Mouse (Mus musculus) c-Kit-negative CD71-positive TER-119-positive erythroid progenitor cells, embryonic 14.5 days (primary cell): ENCODE measurements around the gene Ism1.

Experiments
- DNase-seq: peaks from one replicate; pipeline ENCODE4 v3.0.0-alpha.2; 2013; ENCODE audit warnings: low read depth, low spot score

Ism1 gene

GRCm38 (mm10) chr2:139677809-139678274 lies at the start of gene Ism1:
TSS of gene Ism1 (plus strand) at chr2:139678178.
- no peak for DNase-seq

GRCm38 (mm10) chr2:139628731-139629130 lies 49.2 kb upstream of the Ism1 start:
- DNase-seq: no peak

DNA sequence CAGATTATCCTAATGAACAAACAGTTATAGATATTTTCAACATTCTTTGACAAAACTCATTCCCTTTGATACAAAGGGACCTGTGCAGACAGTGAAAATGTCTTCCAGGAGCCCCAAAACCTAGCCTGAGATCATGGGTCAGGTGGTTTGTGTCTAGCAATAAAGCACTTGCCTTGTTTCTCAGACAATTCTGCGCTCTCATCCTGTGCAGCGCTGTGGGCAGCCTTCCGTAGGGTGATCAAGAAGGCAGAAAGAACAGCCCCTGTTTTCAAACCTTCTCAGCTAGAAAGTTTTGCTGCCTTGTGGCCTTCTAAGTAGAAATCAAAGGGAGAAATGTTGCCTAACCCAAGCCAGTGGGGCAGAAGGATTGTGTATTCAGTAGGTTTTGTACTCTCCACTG lies 48.3 kb upstream of the Ism1 start:
- DNase-seq: no peak

DNA sequence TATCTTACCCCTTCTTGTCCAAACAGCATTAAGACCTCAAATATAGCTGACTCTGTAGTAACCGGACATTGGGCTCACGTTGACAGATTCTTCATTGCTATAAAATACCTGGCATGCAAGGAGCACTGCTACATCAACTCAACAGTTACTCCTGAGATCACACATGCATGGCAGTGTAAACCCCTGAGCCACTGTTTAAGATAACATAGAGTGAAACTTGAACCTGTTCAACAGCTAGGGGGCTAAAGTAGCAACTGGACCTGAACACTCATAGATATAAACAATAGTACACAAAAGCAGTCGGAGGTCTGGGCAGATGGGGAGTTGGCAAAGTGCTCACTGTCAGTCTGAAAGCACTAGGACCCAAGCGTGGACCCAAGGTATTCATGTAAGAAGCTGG lies 43.5 kb upstream of the Ism1 start:
- no peak for DNase-seq

- no peak for DNase-seq
Observed at GRCm38 (mm10) chr2:139637861-139638260, 40.1 kb upstream of the Ism1 start.

- no peak for DNase-seq
Observed at GRCm38 (mm10) chr2:139641757-139642385, 36.1 kb upstream of the Ism1 start.

DNA sequence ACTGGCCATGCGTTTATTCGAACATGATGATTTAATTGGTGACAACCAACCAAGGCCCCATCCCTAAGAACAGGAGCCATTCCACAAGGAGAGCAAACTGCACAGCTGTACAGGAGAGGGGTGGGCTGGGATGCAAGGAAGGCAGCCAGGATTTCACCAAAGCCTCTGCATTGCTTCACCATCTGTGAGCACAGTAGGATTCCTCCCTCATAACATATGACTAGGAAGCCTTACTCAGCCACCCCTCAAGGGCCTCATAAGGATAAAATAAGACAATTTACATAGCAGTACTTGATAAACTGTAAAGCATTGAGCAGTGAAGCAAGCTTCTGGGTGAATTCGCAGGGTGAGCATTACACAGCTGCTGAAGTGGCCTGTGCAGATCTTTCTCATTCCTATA lies 28.5 kb upstream of the Ism1 start:
- no peak for DNase-seq

- no peak for DNase-seq
Observed at GRCm38 (mm10) chr2:139656750-139657149, 21.2 kb upstream of the Ism1 start.

- no peak for DNase-seq
Observed at GRCm38 (mm10) chr2:139671838-139672237, 6.1 kb upstream of the Ism1 start.

GRCm38 (mm10) chr2:139672371-139672770 lies 5.6 kb upstream of the Ism1 start:
- DNase-seq: no peak

DNA sequence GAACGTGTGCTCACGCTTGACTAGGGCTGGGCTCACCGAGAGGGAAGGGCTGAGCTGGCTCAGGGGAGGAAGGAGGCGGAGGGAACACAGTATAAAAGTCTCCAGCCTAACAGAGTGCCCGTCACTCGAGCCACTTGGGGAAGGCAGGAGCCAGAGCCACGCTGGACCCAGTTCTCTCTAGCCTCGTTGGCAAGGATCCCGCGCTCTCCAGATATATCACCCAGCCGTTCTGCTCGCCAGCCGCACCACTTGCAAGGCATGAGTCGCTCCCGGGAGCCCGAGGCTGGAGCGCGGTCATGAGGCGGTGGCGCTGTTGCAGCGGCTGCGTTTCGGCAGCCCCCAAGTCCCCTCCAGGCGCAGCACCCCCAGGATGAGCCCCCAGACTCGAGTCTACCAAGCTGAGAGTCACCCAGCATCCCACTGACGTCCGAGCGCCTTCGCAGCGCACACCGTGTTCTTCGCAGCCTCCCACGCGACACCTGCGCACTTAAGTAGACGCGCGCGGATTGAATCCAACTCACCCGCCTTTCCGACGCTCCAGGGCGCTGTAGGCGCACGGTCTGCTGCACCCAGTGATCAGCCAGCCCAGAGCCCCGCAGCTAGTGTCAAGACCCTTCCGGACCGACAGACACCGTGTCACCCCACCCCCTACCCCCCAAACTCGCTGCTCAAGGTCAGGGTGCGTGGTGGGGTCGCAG lies 764 bp upstream of the Ism1 start:
- no peak for DNase-seq

- no peak for DNase-seq
Observed at GRCm38 (mm10) chr2:139678275-139679140, 530 bp downstream of the Ism1 start.

DNA sequence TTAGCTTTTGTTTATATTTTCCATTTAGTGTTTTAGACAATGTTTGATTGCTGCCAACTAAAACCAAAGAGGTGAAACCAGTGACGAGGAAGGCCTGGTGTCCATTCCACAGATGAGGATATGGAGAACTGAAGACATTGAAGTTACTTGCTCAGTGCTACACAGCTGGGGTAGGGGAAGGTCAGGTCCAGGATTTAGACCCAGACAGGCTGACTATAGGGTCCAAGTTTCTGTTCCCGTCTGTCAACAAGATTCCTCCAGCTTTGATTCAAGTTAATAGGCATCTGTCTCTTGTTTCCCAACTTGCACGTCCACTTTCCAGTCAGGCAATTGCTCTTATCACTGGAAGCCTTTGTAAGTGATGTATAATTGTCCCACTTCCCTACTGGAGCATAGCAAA lies 4.6 kb downstream of the Ism1 start:
- no peak for DNase-seq

DNA sequence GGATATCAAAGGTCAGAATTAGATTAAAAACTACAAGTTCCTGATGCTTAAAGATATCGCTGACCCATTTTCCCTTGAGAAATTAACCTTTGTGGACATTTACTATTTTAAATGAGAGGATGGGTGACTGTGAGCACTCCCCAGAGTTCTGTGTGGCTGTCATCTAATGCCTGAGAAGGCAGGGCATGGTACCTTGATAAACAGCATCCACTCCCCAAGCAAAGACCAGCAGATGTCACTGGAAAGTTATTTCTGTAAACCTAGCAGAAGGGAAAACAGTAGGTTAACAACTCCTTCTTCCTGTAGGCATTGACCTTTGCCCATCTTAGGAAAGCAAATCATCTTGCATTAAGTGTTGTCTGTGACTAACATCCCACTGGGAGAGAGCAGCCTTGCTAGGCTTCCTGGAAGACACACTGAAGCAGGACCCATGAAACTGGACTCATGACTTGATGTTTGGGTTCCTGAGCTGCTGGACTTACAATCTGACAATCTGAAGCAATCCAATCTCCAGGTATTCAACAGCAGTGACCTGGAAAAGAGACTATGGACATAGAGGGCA lies 11.5 kb downstream of the Ism1 start:
- no peak for DNase-seq

GRCm38 (mm10) chr2:139693521-139693920 lies 15.5 kb downstream of the Ism1 start:
- DNase-seq: no peak

DNA sequence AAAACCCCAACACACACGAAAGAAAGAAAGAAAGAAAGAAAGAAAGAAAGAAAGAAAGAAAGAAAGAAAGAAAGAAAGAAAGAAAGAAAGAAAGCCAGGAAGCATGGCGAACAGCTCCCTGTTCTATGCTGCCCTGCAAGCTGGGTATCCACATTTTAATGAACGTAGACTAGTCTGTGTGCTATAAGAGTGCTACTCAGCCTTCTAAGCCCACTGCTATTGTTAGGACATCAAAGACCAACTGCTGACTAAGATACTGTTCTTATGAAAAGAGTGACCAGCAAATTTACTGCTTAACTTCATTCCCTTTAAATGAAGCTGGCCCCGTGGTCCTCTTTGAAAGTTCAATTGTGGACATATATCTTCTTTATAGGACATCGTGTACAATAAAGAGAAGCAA lies 16.7 kb downstream of the Ism1 start:
- DNase-seq: no peak

GRCm38 (mm10) chr2:139696578-139696977 lies 18.6 kb downstream of the Ism1 start:
- DNase-seq: no peak

DNA sequence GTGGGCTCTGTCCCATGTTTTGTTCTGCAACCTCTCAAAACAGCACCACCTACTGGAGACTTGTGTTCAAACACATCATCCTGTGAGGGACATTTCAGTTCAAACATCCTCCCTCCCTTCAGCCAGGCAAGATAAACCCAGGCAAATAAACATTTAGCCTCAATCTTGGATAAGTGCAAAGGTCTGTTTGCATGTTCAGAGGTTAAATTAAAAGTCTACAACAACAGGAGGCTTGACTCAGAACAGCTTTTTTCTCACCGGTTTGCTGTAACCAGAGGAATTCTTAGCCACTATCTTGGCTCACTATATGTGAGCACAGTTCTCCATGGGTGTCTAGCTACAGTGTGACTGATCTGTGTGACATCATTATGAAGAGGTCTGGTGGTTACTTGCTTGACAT lies 22.6 kb downstream of the Ism1 start:
- no peak for DNase-seq

DNA sequence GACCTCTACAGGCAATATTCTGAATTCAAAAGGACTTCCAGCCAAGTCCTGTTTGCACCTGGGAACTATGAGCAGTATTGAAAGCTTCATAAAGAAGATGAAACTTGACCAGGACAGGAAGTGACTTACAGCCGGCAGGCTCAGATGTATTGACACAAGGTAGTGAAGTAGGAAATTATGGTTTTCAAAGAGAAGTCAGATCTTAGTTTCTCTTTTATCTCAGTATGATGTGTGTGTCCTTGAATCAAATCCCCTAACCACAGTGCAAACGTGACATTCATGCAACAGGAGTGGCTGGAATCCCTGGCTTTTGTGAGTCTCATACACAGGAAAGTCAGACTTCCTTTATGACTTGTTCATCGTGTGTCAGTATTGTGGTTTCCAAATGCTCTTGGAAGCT lies 27.0 kb downstream of the Ism1 start:
- no peak for DNase-seq

- DNase-seq: no peak
Observed at GRCm38 (mm10) chr2:139708194-139708899, 30.4 kb downstream of the Ism1 start.

GRCm38 (mm10) chr2:139711640-139712039 lies 33.7 kb downstream of the Ism1 start:
- DNase-seq: no peak

DNA sequence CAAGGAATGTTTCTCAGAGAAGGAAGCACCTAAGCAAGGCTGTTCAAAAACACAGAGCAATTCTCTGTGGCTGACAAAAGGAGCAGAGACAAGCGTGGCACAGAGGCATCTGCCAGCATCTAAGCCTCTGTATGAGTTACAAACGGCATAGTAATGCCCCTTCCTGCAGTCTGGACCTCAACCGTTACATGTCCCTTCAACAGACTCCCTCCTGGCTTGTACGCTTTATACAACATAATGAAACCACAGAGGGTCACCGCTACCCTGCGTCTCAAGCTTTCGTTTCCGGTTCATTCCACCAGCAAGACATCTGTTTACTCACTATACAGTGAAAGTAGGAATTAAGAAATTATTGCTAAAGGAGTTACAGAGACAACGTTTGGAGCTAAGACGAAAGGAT lies 34.1 kb downstream of the Ism1 start:
- DNase-seq: no peak
